Mouse (Mus musculus): ENCODE results near the gene Klhdc10. TPM values are rescaled to one million over a fixed set of nuclear protein-coding genes. Genes with fewer than 3 reads are reported as not detected.
A peak's percentile ranks its signal among the peaks of the same experiment; 100 is the strongest.

Klhdc10 gene
- polyA plus RNA-seq, 1 experiment from 2014 or later, result 33.0 TPM

- peak within 1 kb of the TSS; percentile 79 for H3K9ac ChIP-seq (ENCODE audit: low read length)
- peak within 1 kb of the TSS; percentile 76 for H3K4me3 ChIP-seq (ENCODE audit: low read depth, low read length)
- DNase-seq (ENCODE audit: low spot score) (peak; percentile 82), ATAC-seq (replicated peaks; ENCODE audit: low FRiP score) (peak; percentile 87)
- WGBS, result 19% methylated on average over 33 of the region's 33 CpGs
- H3K27me3 ChIP-seq (ENCODE audit: control insufficient read depth, insufficient read depth, low read length), result no peaks in the 10 kb centered on the region
- H3K4me1 ChIP-seq (replicated peaks; ENCODE audit: control insufficient read depth, insufficient read depth, low read length), result no peaks in the 10 kb centered on the region
- no peak within 1 kb of the TSS for H3K27ac ChIP-seq (ENCODE audit: low read depth, low read length)
- H3K9me3 ChIP-seq (ENCODE audit: control insufficient read depth, low read length), result no peaks in the 10 kb centered on the region
- H3K4me2 ChIP-seq (ENCODE audit: low read depth, low read length, severe bottlenecking), result peak within 1 kb of the TSS; percentile 43
- H3K36me3 ChIP-seq (ENCODE audit: control insufficient read depth, insufficient read depth, low read length), result no peaks in the 10 kb centered on the region; the same call in 1 of the 2 replicates
Observed at GRCm38 (mm10) chr6:30390714-30391697, 10.7 kb upstream of the Klhdc10 start, which contains the start of gene Zc3hc1. TSS of gene Zc3hc1 (minus strand) at chr6:30391028.

GRCm38 (mm10) chr6:30391996-30392395 is 9.7 kb upstream of the Klhdc10 start:
- Histone ChIP-seq H3K36me3 (ENCODE audit: control insufficient read depth, insufficient read depth, low read length) (no peaks in the 10 kb centered on the region), H3K9me3 (ENCODE audit: control insufficient read depth, low read length) (no peaks in the 10 kb centered on the region), H3K4me3 (ENCODE audit: low read depth, low read length) (no peak overlapping the region), H3K9ac (ENCODE audit: low read length) (no peak overlapping the region), H3K27ac (ENCODE audit: low read depth, low read length) (no peak overlapping the region), H3K4me1 (replicated peaks; ENCODE audit: control insufficient read depth, insufficient read depth, low read length) (no peaks in the 10 kb centered on the region), H3K4me2 (ENCODE audit: low read depth, low read length, severe bottlenecking) (no peak overlapping the region), H3K27me3 (ENCODE audit: control insufficient read depth, insufficient read depth, low read length) (no peaks in the 10 kb centered on the region)
- no peak for ATAC-seq (replicated peaks; ENCODE audit: low FRiP score)
- 91% methylated on average over 7 of the region's 7 CpGs for WGBS
- no peak for DNase-seq (ENCODE audit: low spot score)

GRCm38 (mm10) chr6:30400146-30400545 is 1.5 kb upstream of the Klhdc10 start:
- H3K4me2 ChIP-seq (ENCODE audit: low read depth, low read length, severe bottlenecking), result no peak overlapping the region
- 85% methylated on average over 5 of the region's 5 CpGs for WGBS
- H3K27me3 ChIP-seq (ENCODE audit: control insufficient read depth, insufficient read depth, low read length), result no peaks in the 10 kb centered on the region
- no peak overlapping the region for H3K9ac ChIP-seq (ENCODE audit: low read length)
- DNase-seq (ENCODE audit: low spot score) (no peak), ATAC-seq (replicated peaks; ENCODE audit: low FRiP score) (no peak)
- peaks cover 3% of the 10 kb centered on the region; the same call in 1 of the 2 replicates for H3K4me1 ChIP-seq (replicated peaks; ENCODE audit: control insufficient read depth, insufficient read depth, low read length)
- no peak overlapping the region for H3K27ac ChIP-seq (ENCODE audit: low read depth, low read length)
- no peak overlapping the region for H3K4me3 ChIP-seq (ENCODE audit: low read depth, low read length)
- no peaks in the 10 kb centered on the region for H3K9me3 ChIP-seq (ENCODE audit: control insufficient read depth, low read length)
- no peaks in the 10 kb centered on the region for H3K36me3 ChIP-seq (ENCODE audit: control insufficient read depth, insufficient read depth, low read length)

- Histone ChIP-seq H3K9me3 (ENCODE audit: control insufficient read depth, low read length) (no peaks in the 10 kb centered on the region), H3K4me2 (ENCODE audit: low read depth, low read length, severe bottlenecking) (peak overlapping the region; percentile 45), H3K4me1 (replicated peaks; ENCODE audit: control insufficient read depth, insufficient read depth, low read length) (peaks cover 3% of the 10 kb centered on the region; the same call in 1 of the 2 replicates), H3K27ac (ENCODE audit: low read depth, low read length) (peak overlapping the region; percentile 89), H3K4me3 (ENCODE audit: low read depth, low read length) (peak overlapping the region; percentile 98), H3K9ac (ENCODE audit: low read length) (peak overlapping the region; percentile 58), H3K27me3 (ENCODE audit: control insufficient read depth, insufficient read depth, low read length) (no peaks in the 10 kb centered on the region), H3K36me3 (ENCODE audit: control insufficient read depth, insufficient read depth, low read length) (no peaks in the 10 kb centered on the region)
- DNase-seq (ENCODE audit: low spot score) (no peak), ATAC-seq (replicated peaks; ENCODE audit: low FRiP score) (no peak)
- WGBS, result 10% methylated on average over 7 of the region's 7 CpGs
Observed at GRCm38 (mm10) chr6:30400716-30401115, 952 bp upstream of the Klhdc10 start.

DNA sequence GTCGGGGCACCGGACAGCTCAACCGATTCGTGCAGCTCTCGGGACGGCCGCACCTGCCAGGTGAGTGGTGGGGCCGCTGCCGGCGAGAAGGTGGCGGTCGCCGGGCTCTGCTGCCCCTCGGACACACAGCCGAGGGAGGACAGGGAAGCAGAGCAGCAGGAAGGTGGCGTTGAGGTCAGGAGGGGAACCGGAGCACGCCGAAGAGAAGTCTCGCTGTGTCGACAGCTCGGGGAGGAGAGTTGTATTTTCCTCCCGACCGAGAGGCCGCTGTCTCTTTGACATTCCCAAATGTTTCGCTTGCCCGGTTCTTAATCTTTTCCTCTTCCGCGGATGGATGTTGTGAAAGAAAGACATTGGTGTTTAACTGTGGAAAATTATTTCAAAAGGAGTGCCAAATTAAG is 423 bp downstream of the Klhdc10 start:
- Histone ChIP-seq H3K4me1 (replicated peaks; ENCODE audit: control insufficient read depth, insufficient read depth, low read length) (peaks cover 3% of the 10 kb centered on the region; the same call in 1 of the 2 replicates), H3K27me3 (ENCODE audit: control insufficient read depth, insufficient read depth, low read length) (no peaks in the 10 kb centered on the region), H3K4me3 (ENCODE audit: low read depth, low read length) (peak overlapping the region; percentile 98), H3K36me3 (ENCODE audit: control insufficient read depth, insufficient read depth, low read length) (no peaks in the 10 kb centered on the region), H3K27ac (ENCODE audit: low read depth, low read length) (peak overlapping the region; percentile 79), H3K9me3 (ENCODE audit: control insufficient read depth, low read length) (no peaks in the 10 kb centered on the region), H3K4me2 (ENCODE audit: low read depth, low read length, severe bottlenecking) (peak overlapping the region; percentile 63), H3K9ac (ENCODE audit: low read length) (peak overlapping the region; percentile 93)
- under 1% methylated on average over 28 of the region's 29 CpGs for WGBS
- ATAC-seq (replicated peaks; ENCODE audit: low FRiP score) (no peak), DNase-seq (ENCODE audit: low spot score) (no peak)

DNA sequence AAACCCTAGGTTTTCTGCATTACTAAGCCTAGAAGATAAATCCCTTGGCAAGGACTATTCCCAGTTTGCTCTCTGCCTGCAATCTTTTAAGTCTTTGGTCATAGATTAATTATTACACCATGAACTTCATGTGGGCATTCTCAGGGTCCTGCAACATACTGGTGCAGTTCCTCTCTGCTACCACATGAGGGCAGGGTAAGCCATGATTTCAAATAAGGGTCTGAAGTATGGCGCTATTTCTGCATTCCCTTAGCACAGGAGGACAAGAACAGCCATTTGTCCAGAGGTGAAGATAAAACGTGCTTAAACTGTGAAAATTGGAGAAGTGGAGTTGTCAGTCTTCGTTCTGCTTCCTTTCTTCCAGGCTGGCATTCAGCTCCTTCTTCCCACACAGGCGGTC is 1.8 kb downstream of the Klhdc10 start:
- H3K4me1 ChIP-seq (replicated peaks; ENCODE audit: control insufficient read depth, insufficient read depth, low read length), result peaks cover 3% of the 10 kb centered on the region; the same call in 1 of the 2 replicates
- no peaks in the 10 kb centered on the region for H3K36me3 ChIP-seq (ENCODE audit: control insufficient read depth, insufficient read depth, low read length)
- H3K4me3 ChIP-seq (ENCODE audit: low read depth, low read length), result no peak overlapping the region
- 22% methylated on average over 4 of the region's 4 CpGs for WGBS
- H3K4me2 ChIP-seq (ENCODE audit: low read depth, low read length, severe bottlenecking), result peak overlapping the region; percentile 19; the same call in 1 of the 2 replicates
- no peak overlapping the region for H3K27ac ChIP-seq (ENCODE audit: low read depth, low read length)
- H3K27me3 ChIP-seq (ENCODE audit: control insufficient read depth, insufficient read depth, low read length), result no peaks in the 10 kb centered on the region
- DNase-seq (ENCODE audit: low spot score), result peak; percentile 66
- ATAC-seq (replicated peaks; ENCODE audit: low FRiP score), result no peak
- no peaks in the 10 kb centered on the region for H3K9me3 ChIP-seq (ENCODE audit: control insufficient read depth, low read length)
- peak overlapping the region; percentile 39; the same call in 1 of the 2 replicates for H3K9ac ChIP-seq (ENCODE audit: low read length)

GRCm38 (mm10) chr6:30404671-30405070 is 3.0 kb downstream of the Klhdc10 start:
- WGBS, result 83% methylated on average over 5 of the region's 5 CpGs
- H3K27me3 ChIP-seq (ENCODE audit: control insufficient read depth, insufficient read depth, low read length), result no peaks in the 10 kb centered on the region
- no peaks in the 10 kb centered on the region for H3K9me3 ChIP-seq (ENCODE audit: control insufficient read depth, low read length)
- peaks cover 3% of the 10 kb centered on the region; the same call in 1 of the 2 replicates for H3K4me1 ChIP-seq (replicated peaks; ENCODE audit: control insufficient read depth, insufficient read depth, low read length)
- H3K9ac ChIP-seq (ENCODE audit: low read length), result no peak overlapping the region
- H3K4me2 ChIP-seq (ENCODE audit: low read depth, low read length, severe bottlenecking), result no peak overlapping the region
- no peak for ATAC-seq (replicated peaks; ENCODE audit: low FRiP score)
- DNase-seq (ENCODE audit: low spot score), result no peak
- no peaks in the 10 kb centered on the region for H3K36me3 ChIP-seq (ENCODE audit: control insufficient read depth, insufficient read depth, low read length)
- no peak overlapping the region for H3K4me3 ChIP-seq (ENCODE audit: low read depth, low read length)
- H3K27ac ChIP-seq (ENCODE audit: low read depth, low read length), result no peak overlapping the region

- H3K9me3 ChIP-seq (ENCODE audit: control insufficient read depth, low read length), result no peaks in the 10 kb centered on the region
- WGBS, result 87% methylated on average over 4 of the region's 4 CpGs
- no peak for ATAC-seq (replicated peaks; ENCODE audit: low FRiP score)
Observed at GRCm38 (mm10) chr6:30408276-30408675, 6.6 kb downstream of the Klhdc10 start.

More at GRCm38 (mm10) chr6:30408276-30408675, 6.6 kb downstream of the Klhdc10 start:
- no peaks in the 10 kb centered on the region for H3K27me3 ChIP-seq (ENCODE audit: control insufficient read depth, insufficient read depth, low read length)
- no peak overlapping the region for H3K9ac ChIP-seq (ENCODE audit: low read length)
- DNase-seq (ENCODE audit: low spot score), result no peak
- H3K27ac ChIP-seq (ENCODE audit: low read depth, low read length), result no peak overlapping the region
- H3K4me2 ChIP-seq (ENCODE audit: low read depth, low read length, severe bottlenecking), result no peak overlapping the region
- no peak overlapping the region for H3K4me3 ChIP-seq (ENCODE audit: low read depth, low read length)
- peaks cover 3% of the 10 kb centered on the region; the same call in 1 of the 2 replicates for H3K4me1 ChIP-seq (replicated peaks; ENCODE audit: control insufficient read depth, insufficient read depth, low read length)
- no peaks in the 10 kb centered on the region for H3K36me3 ChIP-seq (ENCODE audit: control insufficient read depth, insufficient read depth, low read length)
